Mouse (Mus musculus) forebrain, embryonic 13.5 days (tissue): ENCODE measurements at regions not wholly inside any gene's neighbourhood (a gene's known extent, or its start where the extent isn't known, plus 50 kb on each side); places are given as distances from the start of the nearest gene placed in this dataset.

Experiments
- ATAC-seq: fragments of 200-750 bp; cut with Nextera tagmentation; 2 replicates; pipeline ENCODE4 v1.8.0; 2017
- H3K27ac ChIP-seq: fragments of 300-500 bp; sonication (generic); 2 replicates; pipeline ENCODE4 v1.5.1; 2015; ENCODE audit warnings: inconsistent platforms, mild to moderate bottlenecking, moderate library complexity
- H3K27me3 ChIP-seq: fragments of 300-500 bp; sonication (generic); 2 replicates; pipeline ENCODE4 v1.6.1; 2015; ENCODE audit warnings: mild to moderate bottlenecking, inconsistent platforms
- H3K36me3 ChIP-seq: fragments of 300-500 bp; sonication (generic); 2 replicates; pipeline ENCODE4 v1.6.1; 2015; ENCODE audit warnings: mild to moderate bottlenecking, inconsistent platforms; ENCODE audit not compliant: poor library complexity, severe bottlenecking
- H3K4me1 ChIP-seq: fragments of 300-500 bp; sonication (generic); 2 replicates; pipeline ENCODE4 v1.6.1; 2015; ENCODE audit warnings: inconsistent platforms
- H3K4me2 ChIP-seq: fragments of 300-500 bp; sonication (generic); 2 replicates; pipeline ENCODE4 v1.6.1; 2015; ENCODE audit warnings: inconsistent platforms, mild to moderate bottlenecking, moderate library complexity
- H3K4me3 ChIP-seq: fragments of 300-500 bp; sonication (generic); 2 replicates; pipeline ENCODE4 v1.5.1; 2015; ENCODE audit warnings: mild to moderate bottlenecking, inconsistent platforms
- H3K9ac ChIP-seq: fragments of 300-500 bp; sonication (generic); 2 replicates; pipeline ENCODE4 v1.6.1; 2015; ENCODE audit warnings: mild to moderate bottlenecking, inconsistent platforms
- H3K9me3 ChIP-seq: fragments of 300-500 bp; sonication (generic); replicated peaks from 2 replicates; pipeline ENCODE4 v1.6.1; 2016; ENCODE audit warnings: inconsistent platforms
- WGBS: fragments of 180-500 bp; shearing (Covaris S2); methylation state at CpG from one replicate; pipeline ENCODE4 v1.1.7; 2015; 5-methylcytosine and 5-hydroxymethylcytosine counted together

DNA sequence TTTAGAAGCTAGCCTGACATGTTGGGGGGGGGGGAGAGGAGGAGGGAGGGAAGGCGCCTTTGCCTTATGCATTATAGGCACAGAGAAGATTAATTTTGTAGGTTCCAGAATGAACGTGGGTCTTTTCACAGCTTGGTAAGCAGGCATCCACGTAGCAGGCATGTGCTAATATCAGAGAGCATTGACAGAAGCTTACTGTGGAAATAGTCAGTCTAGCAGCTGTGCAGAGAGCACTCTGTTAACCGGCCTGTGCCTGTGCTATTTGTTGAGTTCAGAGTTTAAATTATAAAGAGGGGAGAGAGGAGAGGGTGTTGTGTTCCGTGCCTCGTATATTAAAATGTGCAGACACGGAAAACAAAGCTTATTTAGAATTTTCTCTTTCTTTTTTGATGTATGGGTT lies 133.5 kb upstream of the Ubr2 start:
- Histone ChIP-seq H3K4me2 (peak overlapping the region; percentile 93), H3K9me3 (no peaks in the 10 kb centered on the region), H3K27me3 (no peaks in the 10 kb centered on the region), H3K27ac (peak overlapping the region; percentile 54), H3K4me1 (peaks cover 61% of the 10 kb centered on the region), H3K4me3 (peak overlapping the region; percentile 74), H3K36me3 (0 out of 2 replicates have a peak, but pooled peaks cover 3% of the 10 kb centered on the region), H3K9ac (0 out of 2 replicates have a peak overlapping the region, but pooled peaks have one; percentile 37)
- WGBS, result 62% methylated on average over 7 of the region's 7 CpGs
- no peak for ATAC-seq

DNA sequence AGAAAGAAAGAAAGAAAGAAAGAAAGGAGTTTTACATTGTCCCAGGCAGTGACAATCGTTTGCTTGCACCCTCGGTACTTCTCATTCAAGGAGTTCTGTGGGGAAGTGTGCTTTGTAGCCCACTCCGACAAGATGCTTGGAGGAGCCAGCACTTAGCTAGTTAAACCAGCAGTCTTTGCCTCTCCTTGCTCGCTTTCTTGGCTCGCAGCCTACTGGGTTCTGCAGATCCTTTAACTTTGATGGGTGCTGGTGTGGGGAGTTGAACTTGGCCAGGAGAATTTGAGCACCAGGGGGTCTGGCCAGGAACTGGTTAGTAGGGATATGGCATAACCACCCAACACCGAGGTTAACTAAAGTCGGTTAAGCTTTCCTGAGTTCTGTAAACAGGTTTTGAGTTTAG lies 132.5 kb upstream of the Ubr2 start:
- 15% methylated on average over 7 of the region's 7 CpGs for WGBS
- Histone ChIP-seq H3K27ac (peak overlapping the region; percentile 99), H3K9me3 (no peaks in the 10 kb centered on the region), H3K4me3 (peak overlapping the region; percentile 74), H3K27me3 (no peaks in the 10 kb centered on the region), H3K9ac (peak overlapping the region; percentile 93), H3K4me2 (peak overlapping the region; percentile 93), H3K4me1 (peaks cover 55% of the 10 kb centered on the region), H3K36me3 (0 out of 2 replicates have a peak, but pooled peaks cover 2% of the 10 kb centered on the region)
- ATAC-seq, result no peak

DNA sequence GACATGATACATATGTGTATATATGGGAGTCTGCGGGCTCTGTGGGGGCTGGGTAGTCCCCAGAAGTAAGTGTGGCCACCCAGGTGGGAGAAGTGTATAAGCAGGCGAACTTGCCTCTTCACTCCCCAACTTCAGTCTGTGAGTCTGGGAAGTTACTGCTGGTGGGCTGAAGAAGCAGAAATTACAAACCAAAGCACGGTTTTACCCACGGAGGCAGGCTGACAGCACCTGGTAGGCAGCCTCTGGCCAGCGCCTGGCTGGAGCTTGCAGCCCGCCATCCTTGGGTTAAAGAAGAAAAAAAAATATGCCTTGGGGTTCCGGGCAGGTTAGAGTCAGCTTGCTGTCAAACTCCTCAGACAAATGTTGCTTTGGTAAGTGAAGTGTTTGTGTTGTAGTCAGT lies 131.9 kb upstream of the Ubr2 start:
- peaks cover 53% of the 10 kb centered on the region for H3K4me1 ChIP-seq
- WGBS, result 2% methylated on average over 7 of the region's 7 CpGs
- peak overlapping the region; percentile 99 for H3K27ac ChIP-seq
- H3K4me2 ChIP-seq, result peak overlapping the region; percentile 93
- H3K9ac ChIP-seq, result peak overlapping the region; percentile 93
- H3K36me3 ChIP-seq, result no peaks in the 10 kb centered on the region
- no peak for ATAC-seq
- no peaks in the 10 kb centered on the region for H3K9me3 ChIP-seq
- H3K27me3 ChIP-seq, result no peaks in the 10 kb centered on the region
- peak overlapping the region; percentile 74 for H3K4me3 ChIP-seq

DNA sequence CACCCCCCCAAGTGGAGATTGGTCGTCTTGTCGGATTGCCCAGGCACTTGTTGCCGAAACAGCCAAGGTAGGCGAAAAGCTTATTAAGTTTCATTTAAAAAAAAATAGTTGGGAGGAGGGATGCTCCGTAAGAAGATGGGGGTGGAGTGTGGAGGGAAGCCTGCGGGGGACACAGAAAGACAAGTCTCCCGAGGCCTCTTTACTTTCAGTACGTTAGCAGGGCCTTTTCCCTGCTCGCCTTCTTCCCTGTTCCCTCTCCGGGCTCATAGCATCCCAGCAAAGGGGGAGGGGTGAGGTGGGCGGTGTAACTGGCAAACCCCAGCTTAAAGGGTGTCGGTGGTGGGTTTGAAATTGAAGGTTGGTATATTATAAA lies 131.5 kb upstream of the Ubr2 start:
- peak overlapping the region; percentile 93 for H3K4me2 ChIP-seq
- H3K4me1 ChIP-seq, result peaks cover 51% of the 10 kb centered on the region
- 0% methylated on average over 12 of the region's 12 CpGs for WGBS
- H3K27ac ChIP-seq, result peak overlapping the region; percentile 99
- no peaks in the 10 kb centered on the region for H3K9me3 ChIP-seq
- no peaks in the 10 kb centered on the region for H3K36me3 ChIP-seq
- H3K4me3 ChIP-seq, result peak overlapping the region; percentile 74
- H3K9ac ChIP-seq, result peak overlapping the region; percentile 93
- no peaks in the 10 kb centered on the region for H3K27me3 ChIP-seq
- no peak for ATAC-seq

DNA sequence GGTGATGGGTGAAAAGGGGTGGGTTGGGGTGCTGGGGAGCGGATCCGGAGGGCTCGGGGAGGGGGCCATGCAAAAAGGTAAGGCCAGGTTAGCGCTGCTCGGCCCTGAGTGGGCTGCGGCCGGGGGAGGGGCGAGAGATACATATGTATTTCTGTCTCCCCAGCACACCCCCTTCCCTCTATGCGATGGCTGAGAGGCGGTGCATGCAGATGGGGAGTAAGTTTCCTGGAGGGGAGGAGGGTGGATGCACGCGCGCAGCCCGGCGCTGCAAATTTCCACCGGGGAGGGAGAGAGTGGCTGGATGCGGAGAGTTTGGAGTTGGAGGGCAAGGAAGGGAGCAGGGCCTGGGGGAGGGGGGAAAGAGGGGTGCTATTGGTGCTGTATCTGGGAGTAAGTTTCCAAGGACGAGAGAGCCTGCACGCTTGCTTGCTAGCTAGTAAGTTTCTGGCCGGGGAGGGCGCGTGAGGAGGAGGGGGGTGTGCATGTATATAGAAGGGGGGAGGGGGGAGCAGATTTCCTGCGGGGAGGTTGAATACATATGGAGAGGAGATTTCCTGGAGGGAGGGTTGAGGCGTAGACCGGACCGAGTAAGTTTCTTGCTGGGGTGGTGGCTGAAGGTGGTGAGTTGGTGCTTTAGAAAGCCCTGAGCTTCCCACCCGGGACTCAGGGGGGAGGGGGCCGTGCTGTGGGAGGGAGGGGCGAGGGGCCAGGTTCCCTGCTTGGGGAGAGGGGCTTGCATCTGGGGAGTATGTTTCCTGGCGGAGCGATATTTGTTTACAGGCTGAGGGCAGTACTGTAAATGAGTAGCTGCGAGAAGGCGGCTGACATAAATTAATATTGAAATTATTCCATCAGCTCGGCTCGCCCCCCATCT lies 130.8 kb upstream of the Ubr2 start:
- Histone ChIP-seq H3K27me3 (no peaks in the 10 kb centered on the region), H3K4me3 (peak overlapping the region; percentile 74), H3K9me3 (no peaks in the 10 kb centered on the region), H3K4me2 (peak overlapping the region; percentile 93), H3K36me3 (no peaks in the 10 kb centered on the region), H3K4me1 (peaks cover 49% of the 10 kb centered on the region), H3K9ac (peak overlapping the region; percentile 93), H3K27ac (peak overlapping the region; percentile 99)
- WGBS, result 1% methylated on average over 35 of the region's 35 CpGs
- peak; percentile 64 for ATAC-seq

DNA sequence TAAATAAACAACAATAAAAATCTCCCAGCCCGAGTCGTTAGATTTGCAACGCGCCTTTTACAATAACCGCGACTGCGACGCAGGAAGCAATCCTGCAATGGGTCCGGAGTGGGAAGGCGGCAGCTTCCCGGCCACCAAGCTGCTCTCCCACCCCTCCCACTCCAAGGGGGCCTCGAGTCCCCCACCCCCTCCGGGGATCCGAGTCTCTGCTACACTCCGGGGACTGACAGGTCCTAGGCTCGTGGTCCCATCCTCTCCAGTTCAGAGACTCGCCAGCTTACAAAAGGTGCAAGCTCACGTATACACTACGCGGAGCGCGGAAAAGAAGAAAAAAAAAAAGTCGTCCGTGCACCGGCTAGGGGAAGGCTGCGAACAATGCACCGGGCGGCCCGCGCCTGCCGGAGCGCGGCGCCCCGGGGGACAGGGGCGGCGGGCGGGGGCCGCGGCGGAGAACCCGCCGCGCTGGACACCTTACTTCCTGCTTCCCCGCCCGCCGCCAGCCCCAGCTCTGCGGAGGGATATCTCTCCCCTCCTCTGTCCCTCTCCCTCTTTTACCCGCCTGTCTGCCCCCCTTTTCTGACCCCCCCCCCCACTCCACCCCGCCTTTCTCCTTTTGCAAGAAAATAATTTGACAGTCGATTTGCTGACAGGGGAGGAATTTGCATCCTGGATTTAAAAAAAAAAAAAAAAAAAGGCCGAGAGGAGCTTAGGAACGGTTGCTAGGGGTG lies 130.0 kb upstream of the Ubr2 start:
- peak overlapping the region; percentile 99 for H3K27ac ChIP-seq
- no peaks in the 10 kb centered on the region for H3K36me3 ChIP-seq
- WGBS, result under 1% methylated on average over 42 of the region's 53 CpGs
- H3K4me1 ChIP-seq, result peaks cover 44% of the 10 kb centered on the region
- H3K27me3 ChIP-seq, result no peaks in the 10 kb centered on the region
- H3K9ac ChIP-seq, result peak overlapping the region; percentile 93
- H3K4me3 ChIP-seq, result peak overlapping the region; percentile 74
- no peaks in the 10 kb centered on the region for H3K9me3 ChIP-seq
- H3K4me2 ChIP-seq, result peak overlapping the region; percentile 93
- ATAC-seq, result peak; percentile 61

DNA sequence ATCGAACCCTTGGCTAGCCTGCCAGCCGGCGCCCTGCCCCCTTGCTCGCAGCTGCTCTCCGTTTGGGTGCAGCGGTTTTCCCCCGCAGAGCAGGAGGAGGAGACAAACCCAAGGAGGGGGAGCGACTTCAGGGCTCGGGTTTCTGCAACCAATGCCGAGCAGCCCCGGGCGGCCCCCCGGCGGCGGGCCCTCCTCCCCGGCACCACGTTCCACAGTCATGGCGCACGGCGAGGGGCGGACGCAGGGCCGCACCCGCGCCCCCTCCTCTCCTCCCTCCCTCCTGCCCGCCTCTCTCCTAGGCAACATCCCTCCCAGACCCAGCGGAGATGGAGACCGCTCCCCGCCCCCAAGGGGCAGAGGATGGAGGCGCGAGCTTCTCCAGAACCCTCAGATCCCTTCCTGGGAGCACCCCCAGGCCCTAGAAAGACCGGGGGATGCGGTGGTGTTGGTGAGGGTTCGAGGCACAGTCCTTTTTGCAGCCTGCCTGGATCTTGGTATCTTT lies 129.4 kb upstream of the Ubr2 start:
- Histone ChIP-seq H3K4me1 (peaks cover 38% of the 10 kb centered on the region), H3K27me3 (no peaks in the 10 kb centered on the region), H3K9me3 (no peaks in the 10 kb centered on the region), H3K4me2 (peak overlapping the region; percentile 93), H3K36me3 (no peaks in the 10 kb centered on the region), H3K9ac (peak overlapping the region; percentile 93), H3K27ac (peak overlapping the region; percentile 99), H3K4me3 (peak overlapping the region; percentile 74)
- WGBS, result under 1% methylated on average over 17 of the region's 34 CpGs
- peak; percentile 95 for ATAC-seq

DNA sequence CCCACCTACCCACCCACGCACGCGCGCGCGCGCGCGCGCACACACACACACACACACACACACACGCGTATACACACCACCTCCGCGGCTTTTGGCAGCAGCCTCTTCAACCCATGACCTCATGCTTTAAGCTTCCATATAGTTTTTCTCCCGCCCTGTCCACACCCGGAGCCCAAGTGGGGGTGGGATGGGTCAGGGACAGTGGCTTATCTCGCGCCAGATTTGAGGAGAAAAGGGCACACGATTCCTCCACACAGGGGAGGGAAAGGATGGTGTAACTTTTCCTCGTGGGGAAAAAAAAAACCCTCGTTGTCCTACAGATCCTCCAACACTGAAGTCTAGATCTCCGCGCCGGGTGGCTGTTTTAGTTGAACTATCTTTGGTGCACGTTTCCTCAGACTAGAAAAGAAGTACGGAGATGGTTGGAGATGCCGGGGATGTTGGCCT lies 128.8 kb upstream of the Ubr2 start:
- peak overlapping the region; percentile 99 for H3K27ac ChIP-seq
- WGBS, result under 1% methylated on average over 21 of the region's 27 CpGs
- no peak for ATAC-seq

DNA sequence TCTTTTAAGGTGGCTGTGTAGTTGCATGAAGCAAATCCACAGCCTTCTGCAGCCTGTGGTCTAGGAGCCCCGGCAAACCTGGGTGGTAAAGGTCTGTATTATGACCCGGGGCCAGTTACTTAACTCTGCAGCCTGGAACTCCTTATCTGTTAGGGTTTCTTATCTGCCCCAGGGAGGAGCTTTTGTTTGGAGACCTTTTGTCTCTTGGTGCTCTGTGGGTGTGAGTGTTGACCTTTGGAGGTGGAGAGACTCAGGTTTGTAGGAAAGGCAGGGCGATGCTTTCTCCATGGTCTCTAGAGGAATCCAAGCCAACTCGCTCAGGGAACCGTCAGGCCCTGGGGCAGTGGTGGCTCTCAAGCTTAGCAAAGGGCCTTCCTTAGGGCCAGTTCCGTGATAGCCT lies 127.8 kb upstream of the Ubr2 start:
- no peak overlapping the region for H3K4me3 ChIP-seq
- H3K9ac ChIP-seq, result no peak overlapping the region
- 51% methylated on average over 6 of the region's 6 CpGs for whole genome bisulfite sequencing
- H3K27ac ChIP-seq, result no peak overlapping the region
- no peaks in the 10 kb centered on the region for H3K9me3 ChIP-seq
- H3K4me2 ChIP-seq, result 0 out of 2 replicates have a peak overlapping the region, but pooled peaks have one; percentile 93
- no peaks in the 10 kb centered on the region for H3K27me3 ChIP-seq
- peaks cover 22% of the 10 kb centered on the region for H3K4me1 ChIP-seq
- H3K36me3 ChIP-seq, result no peaks in the 10 kb centered on the region
- ATAC-seq, result no peak

More for the DNA sequence above, 128.8 kb upstream of the Ubr2 start:
- H3K4me3 ChIP-seq, result peak overlapping the region; percentile 74
- peak overlapping the region; percentile 93 for H3K9ac ChIP-seq
- peak overlapping the region; percentile 93 for H3K4me2 ChIP-seq
- peaks cover 32% of the 10 kb centered on the region for H3K4me1 ChIP-seq
- no peaks in the 10 kb centered on the region for H3K9me3 ChIP-seq
- H3K27me3 ChIP-seq, result no peaks in the 10 kb centered on the region
- H3K36me3 ChIP-seq, result no peaks in the 10 kb centered on the region

DNA sequence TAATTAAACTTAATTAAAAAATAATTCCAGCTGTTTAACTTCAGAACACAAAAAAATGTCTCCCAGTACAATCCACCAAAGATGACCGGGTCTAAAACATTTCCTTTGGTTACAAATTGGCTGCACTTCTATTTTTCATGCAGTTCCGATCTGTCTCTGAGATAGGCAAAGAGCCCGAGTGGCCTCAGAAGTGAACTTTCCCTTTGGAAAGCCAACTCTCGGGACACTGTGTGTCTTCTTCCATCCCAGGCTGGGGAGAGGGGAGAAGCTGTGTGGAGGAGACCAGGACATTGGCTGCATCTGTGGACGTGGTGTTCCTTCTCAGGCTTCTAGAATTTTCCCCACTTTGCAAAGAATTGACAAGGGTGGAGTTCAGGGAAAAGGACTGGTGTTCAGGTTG lies 125.0 kb upstream of the Ubr2 start:
- no peaks in the 10 kb centered on the region for H3K9me3 ChIP-seq
- no peak overlapping the region for H3K4me2 ChIP-seq
- H3K27ac ChIP-seq, result no peak overlapping the region
- H3K4me1 ChIP-seq, result peaks cover 7% of the 10 kb centered on the region; the same call in 1 of the 2 replicates
- H3K27me3 ChIP-seq, result no peaks in the 10 kb centered on the region
- H3K4me3 ChIP-seq, result no peak overlapping the region
- H3K9ac ChIP-seq, result no peak overlapping the region
- H3K36me3 ChIP-seq, result no peaks in the 10 kb centered on the region
- ATAC-seq, result no peak
- WGBS, result 83% methylated on average over 5 of the region's 5 CpGs

DNA sequence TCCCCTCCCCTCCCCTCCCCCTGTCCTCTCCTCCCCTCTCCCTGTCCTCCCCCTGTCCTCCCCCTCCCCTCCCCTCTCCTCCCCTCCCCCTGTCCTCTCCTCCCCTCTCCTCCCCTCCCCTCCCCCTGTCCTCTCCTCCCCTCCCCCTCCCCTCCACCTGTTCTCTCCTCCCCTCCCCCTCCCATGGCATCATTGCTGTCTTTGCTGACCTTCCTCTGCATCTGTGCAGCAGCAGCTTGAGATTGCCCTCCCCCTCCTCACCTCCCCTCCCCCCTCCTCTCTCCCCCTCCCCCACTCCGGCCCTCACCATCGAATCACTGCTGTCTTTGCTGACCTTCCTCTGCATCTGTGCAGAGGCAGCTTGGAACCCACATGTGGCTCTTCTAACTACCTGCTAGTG lies 123.4 kb upstream of the Ubr2 start:
- H3K36me3 ChIP-seq, result no peaks in the 10 kb centered on the region
- WGBS, result 76% methylated on average over 2 of the region's 2 CpGs

DNA sequence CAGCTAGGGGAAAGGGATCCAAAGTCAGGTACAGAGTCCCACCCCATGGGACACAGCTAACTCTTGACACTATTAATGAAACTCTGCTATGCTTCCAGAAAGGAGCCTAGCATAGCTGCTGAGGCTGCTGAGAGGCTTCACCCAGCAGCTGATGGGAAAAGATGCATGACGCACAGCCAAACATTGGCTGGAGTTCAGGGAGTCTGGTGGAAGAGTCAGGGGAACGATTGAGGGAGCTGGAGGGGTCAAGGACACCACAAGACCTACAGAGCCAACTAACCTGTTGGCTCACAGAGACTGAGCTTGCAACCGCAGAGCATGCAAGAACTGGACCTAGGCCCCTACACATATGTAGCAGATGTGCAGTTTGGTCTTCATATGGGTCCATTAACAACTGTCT lies 117.2 kb upstream of the Ubr2 start:
- WGBS, result 88% methylated on average over 3 of the region's 3 CpGs

More for the DNA sequence above, 123.4 kb upstream of the Ubr2 start:
- no peak for ATAC-seq
- H3K27ac ChIP-seq, result no peak overlapping the region
- no peak overlapping the region for H3K4me3 ChIP-seq
- no peak overlapping the region for H3K9ac ChIP-seq
- no peak overlapping the region for H3K4me2 ChIP-seq
- H3K4me1 ChIP-seq, result no peaks in the 10 kb centered on the region
- no peaks in the 10 kb centered on the region for H3K9me3 ChIP-seq
- H3K27me3 ChIP-seq, result no peaks in the 10 kb centered on the region

More for the DNA sequence above, 117.2 kb upstream of the Ubr2 start:
- Histone ChIP-seq H3K9me3 (no peaks in the 10 kb centered on the region), H3K4me1 (no peaks in the 10 kb centered on the region), H3K27ac (no peak overlapping the region), H3K27me3 (no peaks in the 10 kb centered on the region), H3K4me2 (no peak overlapping the region), H3K4me3 (no peak overlapping the region), H3K9ac (no peak overlapping the region), H3K36me3 (no peaks in the 10 kb centered on the region)
- no peak for ATAC-seq
